Mouse (Mus musculus): ENCODE data around the gene Cd300lb. TPM values are rescaled to one million over a fixed set of nuclear protein-coding genes. Genes with fewer than 3 reads are reported as not detected.

The Cd300lb gene
- polyA plus RNA-seq (2015; fragmentation: Nextera tagmentation; extraction: Ambion mirVana): not detected in 2 replicates

GRCm38 (mm10) chr11:114934144-114934543 is at the start of gene Cd300lb:
Cd300lb (minus strand) TSS chr11:114934386.
- no peak within 1 kb of the TSS for H3K9ac ChIP-seq
- WGBS: 71% methylated on average over 6 of the region's 6 CpGs
- H3K27ac ChIP-seq: no peak within 1 kb of the TSS
- no peak within 1 kb of the TSS for H3K4me2 ChIP-seq
- H3K4me3 ChIP-seq: no peak within 1 kb of the TSS
- H3K27me3 ChIP-seq: no peaks in the 10 kb centered on the region
- H3K9me3 ChIP-seq: no peaks in the 10 kb centered on the region
- no peaks in the 10 kb centered on the region for H3K36me3 ChIP-seq
- ATAC-seq (ENCODE audit: low FRiP score): no peak
- H3K4me1 ChIP-seq (replicated peaks): no peaks in the 10 kb centered on the region

DNA sequence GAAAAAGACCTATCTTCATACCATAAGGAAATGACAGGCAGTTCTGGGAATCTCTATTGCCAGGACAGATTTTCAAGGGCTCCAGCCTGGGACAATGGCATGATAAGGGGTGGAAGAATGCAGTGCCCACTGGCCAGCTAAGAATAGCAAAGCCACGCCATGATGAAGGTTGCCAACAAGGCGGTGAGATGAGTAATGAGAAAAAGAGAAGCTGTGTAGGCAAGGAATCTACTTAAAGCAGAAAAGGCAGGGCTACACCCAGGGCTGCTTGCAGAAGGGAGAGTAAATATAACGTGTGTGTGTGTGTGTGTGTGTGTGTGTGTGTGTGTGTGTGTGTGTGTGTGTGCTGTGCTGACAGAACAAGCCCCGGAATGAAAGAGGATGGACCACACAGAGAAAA is 47.7 kb upstream of the Cd300lb start:
- H3K4me1 ChIP-seq (replicated peaks): no peaks in the 10 kb centered on the region
- H3K27me3 ChIP-seq: no peaks in the 10 kb centered on the region
- H3K27ac ChIP-seq: no peak overlapping the region
- WGBS: 68% methylated on average over 3 of the region's 4 CpGs
- H3K4me2 ChIP-seq: no peak overlapping the region
- no peaks in the 10 kb centered on the region for H3K36me3 ChIP-seq
- H3K4me3 ChIP-seq: no peak overlapping the region
- H3K9me3 ChIP-seq: peaks cover 19% of the 10 kb centered on the region
- no peak overlapping the region for H3K9ac ChIP-seq
- no peak for ATAC-seq (ENCODE audit: low FRiP score)

DNA sequence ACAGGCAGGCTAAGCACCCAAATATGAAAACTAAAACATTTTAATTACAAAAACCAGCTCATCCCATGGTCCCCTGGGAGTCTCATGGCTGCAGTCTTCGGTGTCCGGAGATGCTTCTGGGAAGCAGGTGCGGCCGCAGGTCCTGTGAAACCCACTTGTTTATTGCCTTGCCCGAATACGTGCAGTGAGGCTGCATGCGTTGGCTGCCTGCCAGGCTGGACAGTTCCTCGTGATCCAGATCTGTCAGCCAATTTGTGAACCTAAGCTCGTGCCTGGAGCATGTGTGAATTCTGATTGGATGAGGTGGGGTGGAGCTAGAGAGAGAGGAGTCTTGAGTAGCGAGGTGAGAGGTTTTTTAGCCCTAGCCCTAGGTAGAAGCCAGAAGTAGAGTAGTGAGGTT is 38.5 kb upstream of the Cd300lb start:
- Histone ChIP-seq H3K4me1 (replicated peaks) (no peaks in the 10 kb centered on the region), H3K27me3 (no peaks in the 10 kb centered on the region), H3K27ac (no peak overlapping the region), H3K9me3 (peaks cover 20% of the 10 kb centered on the region; the same call in 1 of the 2 replicates), H3K4me3 (no peak overlapping the region), H3K36me3 (no peaks in the 10 kb centered on the region), H3K4me2 (no peak overlapping the region), H3K9ac (no peak overlapping the region)
- 85% methylated on average over 10 of the region's 10 CpGs for WGBS
- ATAC-seq (ENCODE audit: low FRiP score): no peak

- Histone ChIP-seq H3K4me1 (replicated peaks) (no peaks in the 10 kb centered on the region), H3K4me2 (no peak within 1 kb of the TSS), H3K27ac (no peak within 1 kb of the TSS), H3K9me3 (peaks cover 11% of the 10 kb centered on the region; the same call in 1 of the 2 replicates), H3K9ac (no peak within 1 kb of the TSS), H3K4me3 (no peak within 1 kb of the TSS), H3K27me3 (no peaks in the 10 kb centered on the region), H3K36me3 (no peaks in the 10 kb centered on the region)
- no peak for ATAC-seq (ENCODE audit: low FRiP score)
- 87% methylated on average over 9 of the region's 9 CpGs for WGBS
Measured at GRCm38 (mm10) chr11:114968752-114969207, 34.6 kb upstream of the Cd300lb start, which contains the start of gene Cd300c. Cd300c (minus strand) TSS chr11:114969157.

DNA sequence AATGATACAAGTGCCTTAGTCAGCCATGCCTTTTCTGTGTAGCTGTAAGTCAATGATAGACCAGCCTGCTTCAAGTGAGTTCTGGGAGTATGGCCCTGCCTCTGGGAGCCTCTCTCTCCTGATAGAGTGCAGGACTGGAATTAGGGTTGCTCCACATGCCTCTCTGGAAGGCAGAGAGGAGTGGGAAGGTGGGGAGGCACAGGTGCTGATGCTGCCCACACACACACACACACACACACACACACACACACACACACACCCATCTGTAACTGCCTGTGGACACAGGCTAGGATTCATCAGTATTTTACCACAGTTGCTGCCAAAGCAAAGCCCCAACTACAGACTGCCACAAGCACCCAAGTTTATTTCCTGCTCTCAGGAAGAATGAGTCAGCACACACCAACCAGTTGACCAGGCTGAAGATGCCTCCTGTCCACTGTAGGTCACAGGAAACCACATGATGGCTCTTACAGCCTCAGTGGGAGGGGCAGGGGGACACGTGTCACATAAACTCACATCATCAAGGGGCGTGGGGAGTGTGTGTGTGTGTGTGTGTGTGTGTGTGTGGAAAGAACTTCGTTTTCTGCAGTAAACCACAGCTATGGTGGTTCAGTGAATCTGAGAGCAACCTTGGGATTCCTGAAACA is 31.1 kb upstream of the Cd300lb start:
- ATAC-seq (ENCODE audit: low FRiP score): no peak
- Histone ChIP-seq H3K27ac (no peak overlapping the region), H3K4me2 (no peak overlapping the region), H3K4me3 (no peak overlapping the region), H3K27me3 (no peaks in the 10 kb centered on the region), H3K9ac (no peak overlapping the region), H3K9me3 (no peaks in the 10 kb centered on the region), H3K36me3 (no peaks in the 10 kb centered on the region), H3K4me1 (replicated peaks) (no peaks in the 10 kb centered on the region)
- 68% methylated on average over 3 of the region's 3 CpGs for WGBS

DNA sequence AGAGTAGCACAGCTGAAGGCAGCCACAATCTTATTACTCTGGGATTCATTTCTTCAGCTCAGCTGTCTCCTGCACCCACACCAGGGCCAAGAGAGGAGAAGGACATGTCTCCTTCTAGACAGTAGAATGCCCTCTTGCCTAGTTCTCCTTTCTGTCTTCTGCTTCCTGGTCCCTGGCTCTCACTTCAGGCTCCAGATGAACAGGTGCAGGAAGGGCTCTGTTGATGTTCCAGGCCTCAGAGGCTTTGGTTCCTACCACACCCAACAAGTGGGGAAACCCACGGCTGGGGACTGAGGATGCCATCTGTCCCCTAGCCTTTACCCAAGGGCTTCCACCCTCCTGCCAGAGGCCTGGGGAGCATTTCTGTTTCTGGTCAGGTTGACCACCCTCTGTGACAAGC is 26.2 kb upstream of the Cd300lb start:
- ATAC-seq (ENCODE audit: low FRiP score): no peak
- H3K27me3 ChIP-seq: no peaks in the 10 kb centered on the region
- H3K4me1 ChIP-seq (replicated peaks): no peaks in the 10 kb centered on the region
- no peaks in the 10 kb centered on the region for H3K36me3 ChIP-seq
- WGBS: 76% methylated on average over 1 of the region's 1 CpGs
- no peak overlapping the region for H3K9ac ChIP-seq
- no peak overlapping the region for H3K4me3 ChIP-seq
- H3K4me2 ChIP-seq: no peak overlapping the region
- H3K27ac ChIP-seq: no peak overlapping the region
- H3K9me3 ChIP-seq: no peaks in the 10 kb centered on the region

- WGBS: 82% methylated on average over 4 of the region's 4 CpGs
- Histone ChIP-seq H3K9ac (no peak overlapping the region), H3K27ac (no peak overlapping the region), H3K4me2 (no peak overlapping the region), H3K36me3 (no peaks in the 10 kb centered on the region), H3K4me3 (no peak overlapping the region), H3K4me1 (replicated peaks) (no peaks in the 10 kb centered on the region), H3K27me3 (no peaks in the 10 kb centered on the region), H3K9me3 (no peaks in the 10 kb centered on the region)
- no peak for ATAC-seq (ENCODE audit: low FRiP score)
Measured at GRCm38 (mm10) chr11:114933591-114933990, 595 bp downstream of the Cd300lb start.

DNA sequence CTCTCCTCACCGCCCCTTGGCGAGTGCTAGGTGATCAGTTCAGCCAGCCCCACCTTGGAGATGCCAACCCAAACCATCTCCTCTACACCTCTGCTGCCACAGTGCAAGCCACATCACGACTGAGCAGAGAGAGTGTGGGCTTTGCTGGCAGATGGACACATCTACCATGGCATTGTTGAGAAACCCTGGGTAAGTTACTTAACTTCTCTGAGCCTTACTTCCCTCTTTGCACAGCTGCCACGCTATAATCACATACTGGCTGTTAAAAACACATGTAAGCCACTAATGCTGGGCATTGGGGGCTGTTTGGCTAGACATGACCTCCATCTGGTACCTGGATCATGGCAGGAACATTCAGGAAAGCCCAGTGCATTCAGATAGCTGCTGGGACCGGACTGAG is 3.1 kb downstream of the Cd300lb start:
- Histone ChIP-seq H3K9ac (no peak overlapping the region), H3K27ac (no peak overlapping the region), H3K4me1 (replicated peaks) (no peaks in the 10 kb centered on the region), H3K36me3 (no peaks in the 10 kb centered on the region), H3K4me3 (no peak overlapping the region), H3K27me3 (no peaks in the 10 kb centered on the region), H3K4me2 (no peak overlapping the region), H3K9me3 (no peaks in the 10 kb centered on the region)
- no peak for ATAC-seq (ENCODE audit: low FRiP score)
- 82% methylated on average over 5 of the region's 5 CpGs for WGBS

GRCm38 (mm10) chr11:114929581-114929980 is 4.6 kb downstream of the Cd300lb start:
- no peak overlapping the region for H3K4me2 ChIP-seq
- ATAC-seq (ENCODE audit: low FRiP score): no peak
- H3K36me3 ChIP-seq: no peaks in the 10 kb centered on the region
- H3K9me3 ChIP-seq: no peaks in the 10 kb centered on the region
- no peak overlapping the region for H3K4me3 ChIP-seq
- 83% methylated on average over 2 of the region's 2 CpGs for WGBS
- no peaks in the 10 kb centered on the region for H3K27me3 ChIP-seq
- no peaks in the 10 kb centered on the region for H3K4me1 ChIP-seq (replicated peaks)
- H3K9ac ChIP-seq: no peak overlapping the region
- H3K27ac ChIP-seq: no peak overlapping the region

GRCm38 (mm10) chr11:114923961-114924360 is 10.2 kb downstream of the Cd300lb start:
- Histone ChIP-seq H3K9ac (no peak overlapping the region), H3K36me3 (no peaks in the 10 kb centered on the region), H3K27ac (no peak overlapping the region), H3K4me1 (replicated peaks) (no peaks in the 10 kb centered on the region), H3K9me3 (0 out of 2 replicates have a peak, but pooled peaks cover 5% of the 10 kb centered on the region), H3K27me3 (0 out of 2 replicates have a peak, but pooled peaks cover 2% of the 10 kb centered on the region), H3K4me3 (no peak overlapping the region), H3K4me2 (no peak overlapping the region)
- no peak for ATAC-seq (ENCODE audit: low FRiP score)
- 73% methylated on average over 4 of the region's 4 CpGs for WGBS

- Histone ChIP-seq H3K36me3 (no peaks in the 10 kb centered on the region), H3K4me2 (no peak overlapping the region), H3K27me3 (0 out of 2 replicates have a peak, but pooled peaks cover 2% of the 10 kb centered on the region), H3K9ac (no peak overlapping the region), H3K27ac (no peak overlapping the region), H3K9me3 (0 out of 2 replicates have a peak, but pooled peaks cover 5% of the 10 kb centered on the region), H3K4me3 (no peak overlapping the region), H3K4me1 (replicated peaks) (no peaks in the 10 kb centered on the region)
- WGBS: 67% methylated on average over 4 of the region's 4 CpGs
- ATAC-seq (ENCODE audit: low FRiP score): no peak
Measured at GRCm38 (mm10) chr11:114922439-114922838, 11.7 kb downstream of the Cd300lb start.

DNA sequence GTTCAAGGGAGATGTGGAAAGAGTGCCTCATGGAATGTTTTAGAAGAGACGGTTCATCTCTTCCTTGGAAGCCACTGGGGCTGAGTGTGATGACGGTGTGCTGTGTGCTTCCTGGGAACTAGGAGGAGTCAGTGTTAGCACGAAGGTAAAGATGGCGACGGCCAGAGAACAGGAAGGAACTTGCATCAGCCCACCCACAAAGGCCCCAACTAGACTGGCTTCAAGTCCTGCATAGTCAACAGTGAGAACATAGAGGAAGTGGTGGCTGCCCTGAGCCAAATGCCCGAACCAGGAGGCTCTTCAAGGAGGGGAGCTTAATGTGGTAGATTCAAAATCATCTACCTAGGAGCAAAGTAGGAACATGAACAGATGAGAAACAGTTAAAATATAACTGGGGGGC is 17.1 kb downstream of the Cd300lb start:
- Histone ChIP-seq H3K9ac (no peak overlapping the region), H3K36me3 (no peaks in the 10 kb centered on the region), H3K27me3 (peaks cover 18% of the 10 kb centered on the region), H3K4me1 (replicated peaks) (no peaks in the 10 kb centered on the region), H3K27ac (no peak overlapping the region), H3K4me2 (no peak overlapping the region), H3K9me3 (no peaks in the 10 kb centered on the region), H3K4me3 (no peak overlapping the region)
- WGBS: 88% methylated on average over 6 of the region's 6 CpGs
- ATAC-seq (ENCODE audit: low FRiP score): no peak

DNA sequence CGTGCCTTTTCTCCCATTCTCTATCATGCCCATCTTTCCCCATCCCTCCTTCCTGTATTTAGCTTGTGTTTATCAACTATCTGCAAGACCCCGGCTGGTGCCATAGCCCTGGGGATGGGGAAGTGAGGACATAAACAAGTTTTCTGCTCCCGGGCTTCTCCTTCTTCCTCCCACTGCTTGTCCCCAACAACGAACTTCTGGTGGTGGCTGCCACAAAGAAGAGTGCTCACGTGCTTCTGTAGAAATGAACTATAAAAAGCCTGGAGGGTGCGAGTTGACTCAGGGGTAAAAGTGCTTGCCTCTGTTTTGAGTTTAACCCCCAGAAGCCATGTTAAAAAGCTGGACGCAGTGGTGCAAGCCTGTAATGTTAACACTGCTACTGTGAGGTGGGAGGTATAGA is 19.2 kb downstream of the Cd300lb start:
- no peak overlapping the region for H3K4me2 ChIP-seq
- no peaks in the 10 kb centered on the region for H3K4me1 ChIP-seq (replicated peaks)
- 73% methylated on average over 7 of the region's 7 CpGs for WGBS
- H3K27ac ChIP-seq: no peak overlapping the region
- H3K9ac ChIP-seq: no peak overlapping the region
- H3K9me3 ChIP-seq: no peaks in the 10 kb centered on the region
- H3K36me3 ChIP-seq: no peaks in the 10 kb centered on the region
- no peak overlapping the region for H3K4me3 ChIP-seq
- no peak for ATAC-seq (ENCODE audit: low FRiP score)
- peaks cover 21% of the 10 kb centered on the region for H3K27me3 ChIP-seq
